In the genomic region with DNA sequence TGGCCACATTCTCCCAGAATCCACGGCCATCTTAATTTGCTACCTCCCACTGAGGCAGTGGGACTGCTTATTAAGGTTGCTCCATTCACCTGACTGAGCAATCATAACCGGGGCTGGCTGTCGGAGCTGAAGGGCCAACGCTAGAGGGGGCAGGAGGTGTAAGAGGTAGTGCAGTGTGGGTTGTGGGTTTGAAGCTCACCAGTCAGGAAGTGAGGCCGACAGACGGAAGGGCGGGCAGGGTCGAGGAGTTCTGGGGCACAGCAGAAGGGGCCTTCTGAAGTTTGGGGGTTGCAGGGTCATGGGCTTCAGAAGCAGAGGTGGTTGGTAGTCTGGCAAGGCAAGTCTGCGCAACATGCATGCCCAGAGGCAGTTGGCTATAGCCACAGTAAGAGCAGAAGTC, we compare ENCODE assay signal across 9 mouse cellular contexts. TPM values are rescaled to one million over a fixed set of nuclear protein-coding genes. Genes with fewer than 3 reads are reported as not detected.
DNase-seq lines count a peak whose midpoint lies in the region; ATAC-seq and TF ChIP-seq lines count a peak whose summit lies in the region.
"Had no signal": no experiment of that assay in that cellular context is flagged by ENCODE, and none has a peak within 500 bp of the region (broad histone marks: within the 10 kb centered on the region; RNA-seq: fewer than 3 reads in every experiment).

A gene (plus strand): TSS at position 205 of the 400 bp plus-strand sequence.

- DNase-seq in lung, postnatal 10 days: peak; percentile 29
- DNase-seq in splenic B cell, adult 2 months (ENCODE audit: low read depth, low spot score): peak; percentile 87
- no peak for DNase-seq in gastrocnemius, postnatal 4 days (ENCODE audit: low spot score in 2 of 2)
- no peak for DNase-seq in cerebellum, postnatal 14 days
- DNase-seq in kidney, postnatal 14 days: no peak

- H3K9ac ChIP-seq in intestine, postnatal 0 days (ENCODE audit: low read depth, low read length): no peak within 1 kb of the TSS
- H3K9ac ChIP-seq in intestine, embryonic 15.5 days: no peak within 1 kb of the TSS
- H3K9ac ChIP-seq: forebrain, embryonic 13.5 days had no signal

- H3K4me2 ChIP-seq in intestine, postnatal 0 days (replicated peaks; ENCODE audit: low read depth): no peak within 1 kb of the TSS
- no peak within 1 kb of the TSS for H3K4me2 ChIP-seq in intestine, embryonic 15.5 days (replicated peaks)
- H3K4me2 ChIP-seq: forebrain, embryonic 13.5 days had no signal

- ATAC-seq in intestine, postnatal 0 days: no peak
- ATAC-seq in intestine, embryonic 15.5 days: no peak
- ATAC-seq: forebrain, embryonic 13.5 days had no signal

- WGBS in intestine, postnatal 0 days: 59% methylated on average over 9 of the region's 9 CpGs
- WGBS in intestine, embryonic 15.5 days: 55% methylated on average over 9 of the region's 9 CpGs

- H3K27me3 ChIP-seq in intestine, postnatal 0 days (replicated peaks; ENCODE audit: control insufficient read depth, insufficient read depth, low read length): peaks cover 46% of the 10 kb centered on the region
- H3K27me3 ChIP-seq in intestine, embryonic 15.5 days (replicated peaks): peaks cover 43% of the 10 kb centered on the region
- no peaks in the 10 kb centered on the region for H3K27me3 ChIP-seq in splenic B cell, adult 2 months (ENCODE audit: control insufficient read depth, insufficient read depth, low read length, poor library complexity, severe bottlenecking)

- no peak within 1 kb of the TSS for H3K4me3 ChIP-seq in intestine, postnatal 0 days (ENCODE audit: low read depth, low read length)
- H3K4me3 ChIP-seq in intestine, embryonic 15.5 days (replicated peaks): no peak within 1 kb of the TSS
- H3K4me3 ChIP-seq in cortical plate, adult 2 months (ENCODE audit: insufficient read depth, low read length): no peak within 1 kb of the TSS
- H3K4me3 ChIP-seq: forebrain, embryonic 13.5 days had no signal

- 0 out of 2 replicates have a peak, but pooled peaks cover 8% of the 10 kb centered on the region for H3K4me1 ChIP-seq in intestine, postnatal 0 days (replicated peaks; ENCODE audit: control insufficient read depth, insufficient read depth, low read length)
- peaks cover 16% of the 10 kb centered on the region for H3K4me1 ChIP-seq in intestine, embryonic 15.5 days (replicated peaks)
- peaks cover 3% of the 10 kb centered on the region; the same call in 1 of the 2 replicates for H3K4me1 ChIP-seq in cortical plate, adult 2 months (ENCODE audit: control insufficient read depth, insufficient read depth, low read length)

- TF ChIP-seq CTCF in intestine, postnatal 0 days (IDR thresholded peaks at IDR 0.05; ENCODE audit: low read depth): peak; percentile 39
- TF ChIP-seq CTCF in cortical plate, adult 2 months (IDR thresholded peaks at IDR 0.05; ENCODE audit: extremely low read depth, insufficient read depth, low read length): no peak

- no peak within 1 kb of the TSS for H3K27ac ChIP-seq in intestine, postnatal 0 days (ENCODE audit: low read depth, low read length)
- H3K27ac ChIP-seq in intestine, embryonic 15.5 days: no peak within 1 kb of the TSS
- no peak within 1 kb of the TSS for H3K27ac ChIP-seq in cortical plate, adult 2 months (ENCODE audit: insufficient read depth, low read length)
- H3K27ac ChIP-seq: forebrain, embryonic 13.5 days had no signal

- H3K9me3 ChIP-seq in intestine, postnatal 0 days (ENCODE audit: control insufficient read depth): no peaks in the 10 kb centered on the region
- no peaks in the 10 kb centered on the region for H3K9me3 ChIP-seq in intestine, embryonic 15.5 days
- H3K9me3 ChIP-seq: forebrain, embryonic 13.5 days had no signal

- no peaks in the 10 kb centered on the region for H3K36me3 ChIP-seq in intestine, postnatal 0 days (ENCODE audit: control insufficient read depth, insufficient read depth)
- no peaks in the 10 kb centered on the region for H3K36me3 ChIP-seq in intestine, embryonic 15.5 days
- H3K36me3 ChIP-seq in splenic B cell, adult 2 months (ENCODE audit: control insufficient read depth, insufficient read depth, low read length, poor library complexity, severe bottlenecking): peaks cover 9% of the 10 kb centered on the region; the same call in 1 of the 2 replicates

- no peak for TF ChIP-seq POLR2A in cortical plate, adult 2 months (IDR thresholded peaks at IDR 0.05; ENCODE audit: extremely low read depth, insufficient read depth, low read length)

RNA-seq across cellular contexts. Expression of the gene that starts here (rescaled TPM):
- 0.07 and 0.20 TPM in 2 replicates for polyA plus RNA-seq in intestine, postnatal 0 days (2015; fragmentation: Nextera tagmentation; extraction: Ambion mirVana)
- 0.16 and 0.43 TPM in 2 replicates for polyA plus RNA-seq in intestine, embryonic 15.5 days (2015; fragmentation: Nextera tagmentation; extraction: Ambion mirVana)
- polyA plus RNA-seq in cortical plate, adult 2 months (2012; rRNA removed): 383 and 414 TPM in 2 replicates
- total RNA-seq in gastrocnemius, postnatal 4 days (2021): 1 to 10 TPM; 1.7 to 2.6 TPM

Comparison
In these comparisons a context has a peak if more than half of its experiments do, and no peak if none do; other contexts are left out.
1. RNA of the gene that starts here (polyA plus RNA-seq): 383 to 414 TPM in cortical plate, adult 2 months; 0.16 to 0.43 TPM in intestine, embryonic 15.5 days and 0.07 to 0.20 TPM in intestine, postnatal 0 days; every median in the first group is over 100 times any median in the second.
2. DNase-seq: peak in lung, postnatal 10 days (single experiment) and splenic B cell, adult 2 months (single experiment); none in gastrocnemius, postnatal 4 days (0 of 2), cerebellum, postnatal 14 days (0 of 2) and kidney, postnatal 14 days (single experiment).